Mouse (Mus musculus): ENCODE data around the gene Gpr183.

Gene Gpr183

GRCm38 (mm10) chr14:121958041-121958750, 6.8 kb downstream of the Gpr183 start:
- in situ Hi-C loops (cut with MboI, MseI) = loop anchor here (10.0 kb wide), 1 partner anchor 97 kb away; no protein-coding TSS in a partner anchor

DNA sequence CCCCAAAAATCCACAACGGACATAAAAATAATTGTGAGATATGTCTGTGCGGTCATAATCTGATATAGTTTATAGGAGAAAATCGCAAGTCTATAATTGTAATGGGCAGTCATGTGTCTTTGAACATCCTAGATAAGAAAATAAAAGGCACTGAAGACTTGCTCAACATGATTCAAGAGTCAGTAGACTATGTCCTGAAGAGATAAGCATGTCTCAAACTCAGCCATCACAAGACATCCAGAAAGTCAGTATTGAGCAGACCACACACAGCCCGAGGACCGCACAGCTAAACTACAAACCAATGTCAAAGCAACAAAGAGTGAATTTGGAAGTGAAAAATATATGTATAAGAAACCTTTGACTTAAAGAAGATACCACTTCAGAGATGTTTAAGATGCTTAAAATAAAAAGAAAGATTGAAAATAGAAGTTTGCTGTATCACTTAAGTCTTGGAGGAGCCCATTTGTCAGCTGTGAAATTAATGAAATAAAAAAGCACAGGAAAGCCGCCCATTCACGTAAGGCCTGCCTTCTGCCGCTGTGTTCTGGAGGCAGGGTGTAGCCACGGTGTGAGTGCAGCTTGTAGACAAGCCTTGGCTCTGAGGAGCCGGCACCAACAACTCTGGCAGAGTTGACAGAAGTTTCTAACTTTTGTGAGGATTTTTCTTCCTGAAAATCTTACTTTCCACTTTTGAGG, 7.7 kb downstream of the Gpr183 start:
- in situ Hi-C loops (cut with MboI, MseI) = loop anchor here (10.0 kb wide), 1 partner anchor 97 kb away; no protein-coding TSS in a partner anchor

- in situ Hi-C loops (cut with MboI, MseI) = loop anchor here (10.0 kb wide), 1 partner anchor 99 kb away; no protein-coding TSS in a partner anchor
Measured at GRCm38 (mm10) chr14:121956291-121956690, 8.7 kb downstream of the Gpr183 start.

DNA sequence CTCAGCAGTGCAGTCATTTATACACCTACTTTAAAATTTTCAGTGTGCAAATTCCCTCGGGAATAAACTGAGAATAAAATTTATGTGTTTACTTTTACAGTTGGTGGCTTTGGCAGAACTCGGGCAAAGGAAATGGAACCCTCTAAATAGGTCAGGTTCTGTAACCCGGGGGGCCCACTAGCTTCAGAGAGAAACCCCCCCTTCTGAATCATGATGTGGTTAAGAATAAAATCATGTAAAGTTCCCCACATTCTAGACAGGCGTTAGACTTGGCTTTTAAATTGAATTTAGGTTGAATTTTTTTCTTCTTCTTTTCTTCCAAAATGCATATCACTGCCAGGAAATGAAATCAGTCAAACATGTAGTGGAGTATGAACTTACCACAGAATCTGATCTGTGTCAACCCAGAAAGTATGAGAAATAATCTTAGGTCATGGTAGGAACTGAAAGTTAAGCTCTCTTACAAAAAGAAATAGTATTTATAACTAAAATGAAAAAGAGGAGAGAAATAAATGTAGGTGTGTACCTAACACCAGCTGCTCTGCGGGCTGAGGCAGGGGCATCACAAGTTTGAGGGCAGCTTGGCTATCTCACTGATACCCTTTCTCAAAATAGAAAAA, 9.7 kb downstream of the Gpr183 start:
- in situ Hi-C loops (cut with MboI, MseI) = loop anchor here (10.0 kb wide), 1 partner anchor 100 kb away; no protein-coding TSS in a partner anchor

DNA sequence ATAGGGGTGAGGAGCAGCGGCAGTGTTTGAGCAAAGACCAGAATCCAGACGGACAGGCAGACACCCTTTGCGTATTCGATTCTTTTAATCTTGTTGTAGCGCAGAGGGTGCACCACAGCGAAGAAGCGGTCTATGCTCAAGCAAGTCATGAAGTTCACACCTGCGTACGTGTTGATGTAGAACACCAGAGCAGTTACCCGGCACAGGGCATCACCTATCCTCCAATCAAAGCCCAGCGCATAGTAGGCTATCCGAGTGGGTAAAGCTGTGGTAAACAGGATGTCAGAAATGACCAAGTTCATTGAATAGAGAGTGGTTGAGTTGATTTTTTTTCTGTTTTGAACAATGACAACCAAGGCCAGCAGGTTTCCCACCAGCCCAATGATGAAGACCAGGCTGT, 10.4 kb downstream of the Gpr183 start:
- in situ Hi-C loops (cut with MboI, MseI) = loop anchor here (10.0 kb wide), 1 partner anchor 100 kb away; no protein-coding TSS in a partner anchor

DNA sequence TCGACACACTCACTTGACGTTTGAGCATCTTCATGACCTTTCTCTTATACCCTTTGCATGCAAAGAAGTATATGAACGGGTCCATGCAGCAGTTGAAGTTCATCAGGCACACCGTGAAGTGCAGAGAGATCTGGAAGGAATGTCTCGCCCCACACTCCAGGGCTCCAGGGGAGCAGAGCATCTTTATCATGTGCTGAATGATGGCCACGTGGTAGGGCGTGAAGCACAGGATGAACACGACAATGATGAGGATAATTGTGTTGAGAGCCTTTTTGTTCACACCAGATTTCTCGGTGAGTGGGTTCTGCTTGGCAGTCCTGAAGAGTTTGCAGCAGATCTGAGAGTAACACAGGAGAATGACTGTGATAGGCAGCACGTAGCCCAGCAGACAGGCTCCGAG, 10.9 kb downstream of the Gpr183 start:
- in situ Hi-C loops (cut with MboI, MseI) = loop anchor here (10.0 kb wide), 1 partner anchor 101 kb away; no protein-coding TSS in a partner anchor

DNA sequence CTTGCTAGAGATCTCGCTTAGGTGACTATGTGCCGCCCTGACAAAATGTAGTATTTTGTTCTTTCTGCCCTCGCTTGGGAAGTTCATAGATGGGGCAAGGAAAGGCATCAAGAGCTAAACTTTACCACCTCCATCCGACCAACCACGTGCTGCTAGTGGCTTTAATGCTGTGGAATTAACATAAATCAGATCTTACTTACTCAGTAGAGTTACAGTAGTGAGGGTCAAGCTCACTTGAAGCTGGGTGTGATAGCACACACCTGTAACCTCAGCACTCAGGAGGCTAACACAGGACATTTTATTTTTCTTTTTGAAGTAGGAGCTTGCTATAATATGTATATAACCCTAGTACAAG, 13.0 kb downstream of the Gpr183 start:
- in situ Hi-C loops (cut with MboI, MseI) = loop anchor here (10.0 kb wide), 1 partner anchor 103 kb away; no protein-coding TSS in a partner anchor

- in situ Hi-C loops (cut with MboI, MseI) = loop anchor here (10.0 kb wide), 1 partner anchor 103 kb away; no protein-coding TSS in a partner anchor
Measured at GRCm38 (mm10) chr14:121951399-121952045, 13.5 kb downstream of the Gpr183 start.

DNA sequence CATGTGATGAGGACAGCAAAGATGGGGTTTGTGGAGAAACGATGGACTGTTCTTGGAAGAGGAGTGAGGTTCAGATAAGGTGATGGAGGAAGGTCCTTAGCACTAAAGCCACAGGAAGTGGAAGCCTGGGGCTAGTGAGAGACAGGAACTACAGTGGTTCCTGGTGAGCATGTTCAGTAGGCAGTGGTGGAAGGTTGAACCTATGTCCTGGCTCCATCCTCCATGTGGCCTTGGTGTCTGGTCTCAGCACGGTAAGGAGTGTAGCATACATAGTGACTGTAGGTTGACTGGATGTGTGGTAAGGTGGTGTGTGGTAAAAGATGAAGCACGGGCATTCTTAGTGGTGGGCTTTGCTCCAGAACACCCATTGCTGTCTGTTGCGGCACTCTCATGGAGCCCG, 15.1 kb downstream of the Gpr183 start:
- in situ Hi-C loops (cut with MboI, MseI) = loop anchor here (10.0 kb wide), 2 partner anchors 105 to 575 kb away; no protein-coding TSS in a partner anchor

- in situ Hi-C loops (cut with MboI, MseI) = loop anchor here (10.0 kb wide), 1 partner anchor 575 kb away; no protein-coding TSS in a partner anchor
Measured at GRCm38 (mm10) chr14:121949436-121949835, 15.6 kb downstream of the Gpr183 start.

- in situ Hi-C loops (cut with MboI, MseI) = loop anchor here (10.0 kb wide), 1 partner anchor 573 kb away; no protein-coding TSS in a partner anchor
Measured at GRCm38 (mm10) chr14:121947966-121948365, 17.0 kb downstream of the Gpr183 start.

DNA sequence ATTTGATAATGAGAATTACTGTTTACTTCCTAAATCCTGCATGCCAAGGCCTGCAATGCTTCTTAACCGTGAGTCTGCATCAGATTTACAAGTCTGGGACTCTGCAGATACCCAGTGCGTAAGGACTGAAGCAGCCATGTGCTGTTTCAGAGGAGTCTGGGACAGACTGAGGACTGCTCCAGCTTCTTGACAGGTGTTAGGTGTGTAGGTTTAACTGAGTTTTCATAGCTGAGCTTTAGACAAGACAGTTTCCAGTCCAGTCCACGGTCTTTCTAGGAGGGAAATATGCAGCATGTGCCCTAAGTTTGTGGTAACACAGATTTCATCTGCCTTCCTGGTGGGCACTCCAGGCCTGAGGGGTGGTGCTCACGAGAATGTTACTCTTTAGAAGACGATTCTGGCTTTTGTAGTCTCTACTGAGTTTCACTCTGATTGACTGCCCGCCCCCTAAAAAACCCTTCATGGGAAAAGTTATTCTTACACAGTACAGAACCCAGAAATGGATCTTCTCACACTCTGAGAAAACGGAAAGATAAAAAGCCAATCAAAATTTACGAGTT, 17.7 kb downstream of the Gpr183 start:
- in situ Hi-C loops (cut with MboI, MseI) = loop anchor here (10.0 kb wide), 1 partner anchor 572 kb away; no protein-coding TSS in a partner anchor

DNA sequence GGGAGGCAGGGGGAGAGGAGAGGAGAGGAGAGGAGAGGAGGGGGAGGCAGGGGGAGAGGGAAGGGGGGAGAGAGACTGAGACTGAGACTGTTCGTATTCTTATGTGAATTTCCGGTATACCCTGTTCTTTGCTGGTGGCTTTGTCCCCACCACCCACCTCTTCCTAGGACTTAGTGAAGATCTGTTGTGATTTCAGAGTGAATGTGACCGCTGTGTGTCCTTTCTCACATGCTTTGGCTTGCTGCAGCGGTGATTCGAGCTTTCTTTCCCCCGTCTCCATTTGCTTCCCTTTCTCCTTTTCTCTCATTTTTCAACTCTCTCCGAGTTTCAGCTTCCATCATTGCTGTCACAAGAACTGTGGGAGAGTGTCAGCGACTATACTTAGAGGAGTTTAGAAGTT, 18.3 kb downstream of the Gpr183 start:
- in situ Hi-C loops (cut with MboI, MseI) = loop anchor here (10.0 kb wide), 1 partner anchor 572 kb away; no protein-coding TSS in a partner anchor

GRCm38 (mm10) chr14:121946131-121946530, 18.9 kb downstream of the Gpr183 start:
- in situ Hi-C loops (cut with MboI, MseI) = loop anchor here (10.0 kb wide), 1 partner anchor 571 kb away; no protein-coding TSS in a partner anchor

GRCm38 (mm10) chr14:121939582-121939981, 25.4 kb downstream of the Gpr183 start:
- in situ Hi-C loops (cut with MboI, MseI) = no loop called here

DNA sequence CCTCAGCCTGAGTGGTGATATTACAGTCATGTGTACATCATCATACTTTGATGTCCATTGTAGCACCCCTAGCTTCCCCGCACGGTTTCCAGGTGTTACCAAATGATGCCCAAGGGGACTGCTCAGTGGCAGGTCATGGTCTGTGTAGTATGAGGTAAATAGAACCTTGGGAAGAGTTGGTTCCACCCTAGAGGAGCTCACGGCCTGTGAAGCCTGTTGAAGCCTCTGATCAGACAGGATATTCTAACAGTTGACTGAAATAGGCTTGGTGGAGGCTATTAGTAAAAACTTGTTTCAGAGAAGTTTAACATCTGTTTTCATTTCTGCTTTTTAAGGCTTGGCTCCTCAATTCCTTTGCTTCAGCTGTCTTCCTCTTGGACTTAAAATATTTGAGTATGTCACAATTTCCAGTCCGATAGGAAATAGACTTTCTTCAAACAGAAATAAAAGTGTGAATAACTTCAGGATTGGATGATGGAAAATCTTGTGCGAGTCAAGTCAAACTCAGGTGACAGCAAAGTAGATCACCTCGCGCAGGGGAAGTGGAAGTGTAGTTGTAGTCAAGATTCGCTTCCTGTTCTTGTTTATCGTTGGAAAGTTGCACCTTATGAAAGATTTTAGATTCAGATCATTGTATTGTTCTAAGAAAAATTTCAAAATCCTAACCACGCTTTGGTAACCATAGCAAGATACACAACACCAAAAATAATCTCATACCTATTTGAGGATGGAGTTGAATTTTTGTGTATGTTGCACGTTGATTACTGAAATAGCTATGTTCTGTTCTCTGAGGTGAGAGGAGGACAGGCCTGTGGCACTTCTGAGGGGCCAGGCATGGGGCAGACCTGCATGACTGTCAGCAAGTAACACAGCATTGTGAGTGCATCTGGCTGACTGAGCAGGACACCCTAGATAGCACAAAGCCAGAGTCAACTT, 26.5 kb downstream of the Gpr183 start:
- in situ Hi-C loops (cut with MboI, MseI) = no loop called here

GRCm38 (mm10) chr14:121937601-121938255, 27.3 kb downstream of the Gpr183 start:
- in situ Hi-C loops (cut with MboI, MseI) = no loop called here

DNA sequence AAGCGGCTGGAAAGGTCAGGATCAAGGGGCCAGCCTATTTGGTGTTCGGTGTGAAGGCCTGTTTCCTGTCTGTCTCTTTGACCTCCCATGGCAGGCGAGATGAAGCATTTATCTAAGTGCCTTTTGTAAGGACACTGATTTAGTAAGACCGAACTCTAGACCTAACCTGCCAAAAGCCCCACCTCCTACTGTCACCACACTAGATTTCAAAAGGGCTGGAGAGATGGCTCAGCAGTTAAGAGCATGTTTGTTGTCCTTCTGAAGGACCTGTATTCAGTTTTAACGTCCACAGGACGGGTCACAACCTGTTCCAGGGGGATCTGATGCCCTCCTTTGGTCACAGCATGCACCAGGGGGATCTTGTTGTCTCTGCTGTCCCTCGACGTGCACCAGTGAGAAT, 28.1 kb downstream of the Gpr183 start:
- in situ Hi-C loops (cut with MboI, MseI) = no loop called here

DNA sequence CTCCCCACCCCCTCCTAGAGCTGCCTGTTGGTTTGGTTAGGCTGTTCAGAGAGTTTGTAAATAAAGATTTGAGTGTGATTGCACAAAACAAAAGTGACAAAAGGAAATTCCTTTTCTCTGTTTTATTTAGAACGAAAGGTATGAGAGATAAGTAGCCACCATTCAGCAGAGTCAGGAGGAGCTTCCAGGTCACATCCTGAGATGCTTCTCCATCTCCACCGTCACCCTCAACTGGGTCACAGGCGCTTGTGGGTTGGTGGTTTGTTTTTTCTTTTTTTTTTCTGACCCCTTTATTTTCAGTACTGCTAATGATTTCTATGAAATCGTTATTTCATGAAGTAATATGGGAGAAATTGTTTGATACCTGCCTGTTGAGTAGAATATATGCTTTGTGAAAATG, 28.6 kb downstream of the Gpr183 start:
- in situ Hi-C loops (cut with MboI, MseI) = no loop called here
